Mouse (Mus musculus): Measurements from ENCODE around the gene Tyk2. TPM values are rescaled to one million over a fixed set of nuclear protein-coding genes. Genes with fewer than 3 reads are reported as not detected.

The Tyk2 gene
- polyA plus RNA-seq, 1 experiment from 2014 or later: 9.5 TPM

GRCm38 (mm10) chr9:21165952-21166451 lies 35.0 kb upstream of the Tyk2 start:
- Histone ChIP-seq H3K36me3 (ENCODE audit: control insufficient read depth, insufficient read depth, low read length) (no peaks in the 10 kb centered on the region), H3K9ac (ENCODE audit: low read depth, low read length) (peak overlapping the region; percentile 64), H3K9me3 (ENCODE audit: control insufficient read depth, low read length) (no peaks in the 10 kb centered on the region), H3K4me3 (ENCODE audit: low read length) (peak overlapping the region; percentile 48), H3K27ac (ENCODE audit: low read depth, low read length) (no peak overlapping the region), H3K4me1 (ENCODE audit: control insufficient read depth, insufficient read depth, low read depth, low read length) (peaks cover 21% of the 10 kb centered on the region), H3K27me3 (replicated peaks; ENCODE audit: control insufficient read depth, insufficient read depth, low read length) (peaks cover 53% of the 10 kb centered on the region), H3K4me2 (ENCODE audit: low read length) (peak overlapping the region; percentile 68)
- ATAC-seq: 0 out of 2 replicates have a peak, but pooled peaks have one; percentile 3
- WGBS: under 1% methylated on average over 46 of the region's 47 CpGs

GRCm38 (mm10) chr9:21165041-21165951 lies 34.3 kb upstream of the Tyk2 start, which contains the start of gene Pde4a:
Gene Pde4a, plus strand, starts transcription at chr9:21165714.
- Histone ChIP-seq H3K36me3 (ENCODE audit: control insufficient read depth, insufficient read depth, low read length) (no peaks in the 10 kb centered on the region), H3K27ac (ENCODE audit: low read depth, low read length) (no peak within 1 kb of the TSS), H3K9ac (ENCODE audit: low read depth, low read length) (peak within 1 kb of the TSS; percentile 64), H3K4me3 (ENCODE audit: low read length) (peak within 1 kb of the TSS; percentile 48), H3K27me3 (replicated peaks; ENCODE audit: control insufficient read depth, insufficient read depth, low read length) (peaks cover 53% of the 10 kb centered on the region), H3K4me1 (ENCODE audit: control insufficient read depth, insufficient read depth, low read depth, low read length) (peaks cover 21% of the 10 kb centered on the region), H3K4me2 (ENCODE audit: low read length) (peak within 1 kb of the TSS; percentile 68), H3K9me3 (ENCODE audit: control insufficient read depth, low read length) (no peaks in the 10 kb centered on the region)
- peak; percentile 29 for ATAC-seq
- WGBS: 2% methylated on average over 67 of the region's 86 CpGs

GRCm38 (mm10) chr9:21164072-21164471 lies 33.0 kb upstream of the Tyk2 start:
- H3K4me3 ChIP-seq (ENCODE audit: low read length): peak overlapping the region; percentile 9
- ATAC-seq: no peak
- H3K4me1 ChIP-seq (ENCODE audit: control insufficient read depth, insufficient read depth, low read depth, low read length): peaks cover 21% of the 10 kb centered on the region

GRCm38 (mm10) chr9:21163086-21164050 lies 32.3 kb upstream of the Tyk2 start:
- H3K9me3 ChIP-seq (ENCODE audit: control insufficient read depth, low read length): no peaks in the 10 kb centered on the region

More at GRCm38 (mm10) chr9:21164072-21164471, 33.0 kb upstream of the Tyk2 start:
- Histone ChIP-seq H3K9ac (ENCODE audit: low read depth, low read length) (no peak overlapping the region), H3K27ac (ENCODE audit: low read depth, low read length) (no peak overlapping the region), H3K27me3 (replicated peaks; ENCODE audit: control insufficient read depth, insufficient read depth, low read length) (peaks cover 53% of the 10 kb centered on the region), H3K4me2 (ENCODE audit: low read length) (peak overlapping the region; percentile 37), H3K36me3 (ENCODE audit: control insufficient read depth, insufficient read depth, low read length) (no peaks in the 10 kb centered on the region), H3K9me3 (ENCODE audit: control insufficient read depth, low read length) (no peaks in the 10 kb centered on the region)
- WGBS: 1% methylated on average over 22 of the region's 26 CpGs

GRCm38 (mm10) chr9:21161209-21161909 lies 30.3 kb upstream of the Tyk2 start:
- H3K4me2 ChIP-seq (ENCODE audit: low read length): peak overlapping the region; percentile 93
- ATAC-seq: peak; percentile 66
- peak overlapping the region; percentile 85 for H3K9ac ChIP-seq (ENCODE audit: low read depth, low read length)
- WGBS: under 1% methylated on average over 52 of the region's 52 CpGs
- peak overlapping the region; percentile 37; the same call in 1 of the 2 replicates for H3K27ac ChIP-seq (ENCODE audit: low read depth, low read length)
- peaks cover 18% of the 10 kb centered on the region for H3K4me1 ChIP-seq (ENCODE audit: control insufficient read depth, insufficient read depth, low read depth, low read length)
- peak overlapping the region; percentile 61 for H3K4me3 ChIP-seq (ENCODE audit: low read length)
- H3K9me3 ChIP-seq (ENCODE audit: control insufficient read depth, low read length): peaks cover 3% of the 10 kb centered on the region; the same call in 1 of the 2 replicates
- H3K36me3 ChIP-seq (ENCODE audit: control insufficient read depth, insufficient read depth, low read length): no peaks in the 10 kb centered on the region
- H3K27me3 ChIP-seq (replicated peaks; ENCODE audit: control insufficient read depth, insufficient read depth, low read length): peaks cover 38% of the 10 kb centered on the region

More at GRCm38 (mm10) chr9:21163086-21164050, 32.3 kb upstream of the Tyk2 start:
- Histone ChIP-seq H3K4me1 (ENCODE audit: control insufficient read depth, insufficient read depth, low read depth, low read length) (peaks cover 21% of the 10 kb centered on the region), H3K27ac (ENCODE audit: low read depth, low read length) (no peak overlapping the region), H3K36me3 (ENCODE audit: control insufficient read depth, insufficient read depth, low read length) (no peaks in the 10 kb centered on the region), H3K27me3 (replicated peaks; ENCODE audit: control insufficient read depth, insufficient read depth, low read length) (peaks cover 53% of the 10 kb centered on the region), H3K4me2 (ENCODE audit: low read length) (no peak overlapping the region), H3K4me3 (ENCODE audit: low read length) (no peak overlapping the region), H3K9ac (ENCODE audit: low read depth, low read length) (no peak overlapping the region)
- 36% methylated on average over 11 of the region's 11 CpGs for WGBS
- ATAC-seq: no peak

GRCm38 (mm10) chr9:21154787-21155186 lies 23.7 kb upstream of the Tyk2 start:
- no peak overlapping the region for H3K27ac ChIP-seq (ENCODE audit: low read depth, low read length)
- H3K4me1 ChIP-seq (ENCODE audit: control insufficient read depth, insufficient read depth, low read depth, low read length): peaks cover 7% of the 10 kb centered on the region
- H3K4me2 ChIP-seq (ENCODE audit: low read length): no peak overlapping the region
- H3K9ac ChIP-seq (ENCODE audit: low read depth, low read length): no peak overlapping the region
- 90% methylated on average over 3 of the region's 3 CpGs for WGBS
- peaks cover 3% of the 10 kb centered on the region; the same call in 1 of the 2 replicates for H3K9me3 ChIP-seq (ENCODE audit: control insufficient read depth, low read length)
- H3K36me3 ChIP-seq (ENCODE audit: control insufficient read depth, insufficient read depth, low read length): no peaks in the 10 kb centered on the region
- peaks cover 3% of the 10 kb centered on the region; the same call in 1 of the 2 replicates for H3K27me3 ChIP-seq (replicated peaks; ENCODE audit: control insufficient read depth, insufficient read depth, low read length)
- no peak overlapping the region for H3K4me3 ChIP-seq (ENCODE audit: low read length)
- ATAC-seq: no peak

- Histone ChIP-seq H3K4me2 (ENCODE audit: low read length) (peak overlapping the region; percentile 54), H3K27ac (ENCODE audit: low read depth, low read length) (no peak overlapping the region), H3K9ac (ENCODE audit: low read depth, low read length) (no peak overlapping the region), H3K9me3 (ENCODE audit: control insufficient read depth, low read length) (peaks cover 3% of the 10 kb centered on the region; the same call in 1 of the 2 replicates), H3K4me3 (ENCODE audit: low read length) (peak overlapping the region; percentile 26), H3K36me3 (ENCODE audit: control insufficient read depth, insufficient read depth, low read length) (no peaks in the 10 kb centered on the region), H3K4me1 (ENCODE audit: control insufficient read depth, insufficient read depth, low read depth, low read length) (peaks cover 12% of the 10 kb centered on the region), H3K27me3 (replicated peaks; ENCODE audit: control insufficient read depth, insufficient read depth, low read length) (peaks cover 3% of the 10 kb centered on the region; the same call in 1 of the 2 replicates)
- WGBS: 17% methylated on average over 5 of the region's 5 CpGs
- ATAC-seq: no peak
These were observed 22.8 kb upstream of the Tyk2 start for GRCm38 (mm10) chr9:21153833-21154232.

GRCm38 (mm10) chr9:21153331-21153730 lies 22.3 kb upstream of the Tyk2 start:
- peaks cover 3% of the 10 kb centered on the region; the same call in 1 of the 2 replicates for H3K9me3 ChIP-seq (ENCODE audit: control insufficient read depth, low read length)
- no peak overlapping the region for H3K27ac ChIP-seq (ENCODE audit: low read depth, low read length)
- H3K4me1 ChIP-seq (ENCODE audit: control insufficient read depth, insufficient read depth, low read depth, low read length): peaks cover 17% of the 10 kb centered on the region
- peak overlapping the region; percentile 26 for H3K4me3 ChIP-seq (ENCODE audit: low read length)
- no peak for ATAC-seq
- peak overlapping the region; percentile 33; the same call in 1 of the 2 replicates for H3K9ac ChIP-seq (ENCODE audit: low read depth, low read length)
- peaks cover 3% of the 10 kb centered on the region; the same call in 1 of the 2 replicates for H3K27me3 ChIP-seq (replicated peaks; ENCODE audit: control insufficient read depth, insufficient read depth, low read length)
- peak overlapping the region; percentile 54 for H3K4me2 ChIP-seq (ENCODE audit: low read length)
- 10% methylated on average over 10 of the region's 12 CpGs for WGBS
- H3K36me3 ChIP-seq (ENCODE audit: control insufficient read depth, insufficient read depth, low read length): no peaks in the 10 kb centered on the region
